Mouse (Mus musculus) brain, embryonic 18.5 days (tissue): Measurements from ENCODE around the gene Knop1.
A peak's percentile ranks its signal among the peaks of the same experiment; 100 is the strongest.

Experiments
- DNase-seq: peaks from one replicate; pipeline ENCODE4 v3.0.0-alpha.2; 2012; ENCODE audit warnings: low read depth, low spot score

Gene Knop1

DNA sequence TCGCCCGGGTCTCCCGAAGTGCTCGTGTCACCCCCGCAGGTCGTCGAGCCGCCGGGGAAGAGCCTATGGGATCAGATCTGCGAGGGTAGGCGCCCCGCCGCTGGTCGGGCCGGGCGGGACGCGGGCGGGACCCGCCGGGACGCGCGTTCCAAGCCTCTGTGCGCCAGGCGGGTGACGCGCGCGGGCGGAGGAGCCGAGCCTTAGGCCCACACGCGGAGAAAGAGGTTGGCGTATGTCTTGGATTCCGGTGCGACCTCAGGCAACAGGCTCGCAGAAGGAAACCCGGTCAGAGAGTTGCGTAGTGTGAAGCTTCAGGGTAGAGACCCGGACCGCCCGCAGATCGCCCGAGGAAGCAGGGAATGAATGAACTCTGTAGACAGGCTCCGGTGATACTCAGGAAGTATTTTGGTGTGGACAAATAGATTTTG, at the start of gene Knop1:
Gene Knop1 (minus strand): TSS at position 378 of the 428 bp plus-strand sequence.
- DNase-seq: no peak

DNA sequence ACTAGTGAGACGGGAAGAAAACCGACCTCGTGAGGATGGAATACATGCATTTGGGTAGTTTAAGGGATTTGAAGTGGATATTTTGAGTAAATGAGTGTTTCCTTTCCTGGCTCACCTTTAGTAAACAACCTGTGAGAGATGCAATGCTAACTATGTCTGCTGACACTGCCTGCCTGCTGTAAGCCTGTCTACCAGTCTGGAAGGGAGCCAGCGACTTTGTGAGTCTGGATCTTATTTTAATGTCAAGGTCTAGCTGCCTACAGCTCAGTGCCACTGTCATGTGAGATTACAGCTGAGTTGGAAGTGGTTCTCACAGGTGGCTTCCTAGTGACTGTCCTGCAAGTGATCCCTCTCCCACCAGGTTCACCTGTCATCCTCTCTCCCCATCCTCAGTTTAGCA, 48.5 kb upstream of the Knop1 start:
- DNase-seq: no peak

- DNase-seq: no peak
Observed at GRCm38 (mm10) chr7:118903879-118904278, 47.8 kb upstream of the Knop1 start.

- DNase-seq: peak; percentile 37
Observed at GRCm38 (mm10) chr7:118902944-118903343, 46.9 kb upstream of the Knop1 start.

DNA sequence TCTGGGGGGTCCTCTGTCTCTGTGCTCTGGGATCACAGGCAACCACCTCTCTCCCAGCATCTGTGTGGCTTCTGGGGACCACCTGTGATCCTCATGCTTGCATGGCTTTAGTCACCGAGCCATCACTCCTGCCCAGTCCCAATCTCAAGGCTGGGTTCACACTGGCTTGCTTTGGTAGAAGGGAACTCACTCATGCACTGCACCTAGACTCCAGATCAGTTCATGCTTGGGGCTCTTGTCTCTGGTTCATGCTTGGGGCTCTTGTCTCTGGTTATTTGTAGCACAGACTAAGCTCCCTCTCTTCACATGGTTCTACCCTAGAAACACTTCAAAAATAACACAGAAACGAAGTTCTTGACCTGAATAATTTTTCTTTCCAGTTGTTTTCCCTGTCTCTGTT, 44.0 kb upstream of the Knop1 start:
- DNase-seq: no peak

GRCm38 (mm10) chr7:118898063-118898462, 42.0 kb upstream of the Knop1 start:
- DNase-seq: no peak

GRCm38 (mm10) chr7:118895469-118896450, 39.7 kb upstream of the Knop1 start:
- DNase-seq: peak; percentile 12

DNA sequence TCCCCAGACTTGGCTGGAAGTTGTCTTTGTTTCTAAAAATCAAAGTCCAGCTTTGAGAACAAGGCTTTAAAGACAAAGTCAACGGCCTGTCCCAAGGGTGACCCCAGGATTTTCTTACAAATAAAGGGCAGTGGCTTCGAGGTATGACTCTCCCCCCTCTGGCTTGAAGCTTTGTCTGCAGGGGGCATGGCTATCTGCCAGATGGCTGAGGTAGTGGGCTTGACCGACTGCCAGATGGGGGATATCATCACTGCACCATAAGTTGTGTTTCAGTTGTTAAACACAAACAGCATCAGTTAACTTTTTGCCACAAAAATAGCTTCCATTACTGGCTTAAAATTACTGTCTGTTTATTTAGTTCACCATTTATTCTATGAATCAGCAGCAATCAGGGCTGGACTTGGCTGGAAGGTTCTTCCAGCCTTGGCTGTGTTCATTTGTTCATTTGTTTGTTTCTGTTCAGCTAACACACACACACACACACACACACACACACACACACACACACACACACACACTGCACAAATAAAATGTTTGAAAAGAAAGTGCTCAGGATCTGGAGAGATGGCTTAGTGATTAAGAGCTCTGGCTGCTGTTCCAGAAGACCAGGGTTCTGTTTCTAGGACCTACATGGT, 33.1 kb upstream of the Knop1 start:
- no peak for DNase-seq

- DNase-seq: no peak
Observed at GRCm38 (mm10) chr7:118887303-118888055, 31.4 kb upstream of the Knop1 start.

DNA sequence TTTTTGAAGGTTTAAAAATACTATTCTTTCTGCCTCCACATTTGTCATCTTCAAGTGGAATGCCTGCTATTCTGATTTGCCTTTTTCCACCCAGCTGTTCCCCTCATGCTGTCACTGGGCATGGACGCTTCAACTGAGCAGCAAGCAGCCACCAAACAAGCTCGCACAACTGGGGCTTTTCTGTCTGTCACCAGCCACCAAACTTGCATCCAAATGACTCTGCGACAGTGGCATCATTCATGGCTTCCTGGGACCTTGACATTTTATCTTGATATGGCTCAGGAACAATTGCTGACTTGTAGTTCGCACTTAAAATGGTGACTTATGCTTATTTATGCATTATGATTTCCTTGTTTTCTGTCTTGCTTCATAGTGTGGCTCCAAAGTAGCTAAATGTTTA, 28.9 kb upstream of the Knop1 start:
- DNase-seq: no peak

DNA sequence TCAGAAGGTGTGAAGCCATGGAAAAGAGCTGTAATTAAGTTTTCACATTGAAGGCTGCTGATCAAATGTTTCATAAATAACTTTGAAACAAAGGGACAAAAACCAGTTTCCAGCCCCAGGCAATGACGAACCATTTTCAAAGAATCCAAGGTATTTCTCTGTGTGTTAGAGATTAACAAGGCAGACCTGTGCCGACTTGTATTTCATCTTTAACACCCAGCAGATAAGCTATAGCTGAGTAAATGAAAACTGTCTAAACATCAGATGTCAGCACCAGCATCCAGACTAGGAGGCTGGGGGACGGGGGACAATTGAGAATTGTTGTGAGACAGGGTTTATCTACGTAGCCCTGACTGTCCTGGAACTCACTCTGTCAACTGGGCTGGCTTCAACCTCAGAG, 27.9 kb upstream of the Knop1 start:
- DNase-seq: no peak

GRCm38 (mm10) chr7:118879466-118880029, 23.5 kb upstream of the Knop1 start:
- no peak for DNase-seq

- no peak for DNase-seq
Observed at GRCm38 (mm10) chr7:118865362-118865761, 9.3 kb upstream of the Knop1 start.

DNA sequence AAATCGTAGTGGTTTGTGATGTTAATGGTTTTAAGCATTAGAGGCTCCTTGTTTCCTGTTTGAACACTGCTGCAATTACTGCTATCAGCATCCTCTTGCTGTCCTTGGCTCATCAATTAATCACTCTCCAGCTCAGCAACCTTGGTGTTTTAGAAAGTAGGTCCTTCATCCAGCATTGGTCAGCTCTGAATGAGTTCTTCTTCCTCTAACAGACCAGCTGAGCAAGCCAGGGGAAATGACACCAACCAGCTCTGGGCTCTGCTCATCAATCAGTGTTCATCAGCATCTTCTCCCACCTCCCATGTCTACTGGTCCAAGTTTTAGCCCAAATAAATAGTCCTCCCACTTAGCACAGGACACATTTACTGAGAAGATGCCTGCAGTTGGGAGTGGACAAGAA, 2.6 kb upstream of the Knop1 start:
- DNase-seq: no peak

DNA sequence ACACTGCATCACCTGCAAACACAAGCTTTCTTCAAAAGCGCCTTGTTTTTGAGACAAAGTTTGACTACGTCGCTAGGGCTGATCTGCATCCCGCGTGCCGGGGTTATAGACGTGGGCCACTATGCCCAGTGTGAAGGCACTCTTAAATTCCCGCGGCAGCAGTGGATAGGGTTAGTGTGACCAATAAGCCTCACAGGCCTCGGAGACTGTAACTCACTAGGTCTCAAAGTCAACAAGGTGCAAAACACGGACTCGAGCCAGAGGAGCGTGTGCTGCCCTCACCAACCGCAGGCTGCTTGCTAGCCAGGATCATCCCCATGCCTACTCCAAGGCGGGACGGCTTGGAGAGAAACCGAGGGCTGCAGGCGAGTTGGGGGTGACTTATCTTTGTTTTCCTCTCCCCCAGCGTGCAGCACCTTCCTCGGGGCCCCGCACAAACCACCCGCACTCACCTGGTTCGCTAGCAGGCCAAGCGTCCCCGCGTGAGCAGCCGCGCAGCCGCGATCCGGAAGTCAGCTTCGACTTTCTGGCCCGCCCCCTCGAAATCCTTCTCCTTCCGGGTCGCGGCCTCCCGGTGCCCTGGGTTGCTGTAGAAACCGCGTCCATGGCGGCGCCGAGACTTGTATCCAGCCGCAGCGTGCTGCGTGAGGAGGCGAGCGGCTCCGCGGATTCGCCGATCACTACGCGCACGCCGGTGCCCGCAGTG, 730 bp downstream of the Knop1 start, which contains the start of gene Iqck:
Gene Iqck (plus strand): TSS at position 582 of the 706 bp plus-strand sequence.
- DNase-seq: peak; percentile 82

- DNase-seq: no peak
Observed at GRCm38 (mm10) chr7:118854606-118855005, 1.4 kb downstream of the Knop1 start.

GRCm38 (mm10) chr7:118852611-118853010, 3.4 kb downstream of the Knop1 start:
- DNase-seq: no peak

GRCm38 (mm10) chr7:118851571-118851970, 4.5 kb downstream of the Knop1 start:
- no peak for DNase-seq

DNA sequence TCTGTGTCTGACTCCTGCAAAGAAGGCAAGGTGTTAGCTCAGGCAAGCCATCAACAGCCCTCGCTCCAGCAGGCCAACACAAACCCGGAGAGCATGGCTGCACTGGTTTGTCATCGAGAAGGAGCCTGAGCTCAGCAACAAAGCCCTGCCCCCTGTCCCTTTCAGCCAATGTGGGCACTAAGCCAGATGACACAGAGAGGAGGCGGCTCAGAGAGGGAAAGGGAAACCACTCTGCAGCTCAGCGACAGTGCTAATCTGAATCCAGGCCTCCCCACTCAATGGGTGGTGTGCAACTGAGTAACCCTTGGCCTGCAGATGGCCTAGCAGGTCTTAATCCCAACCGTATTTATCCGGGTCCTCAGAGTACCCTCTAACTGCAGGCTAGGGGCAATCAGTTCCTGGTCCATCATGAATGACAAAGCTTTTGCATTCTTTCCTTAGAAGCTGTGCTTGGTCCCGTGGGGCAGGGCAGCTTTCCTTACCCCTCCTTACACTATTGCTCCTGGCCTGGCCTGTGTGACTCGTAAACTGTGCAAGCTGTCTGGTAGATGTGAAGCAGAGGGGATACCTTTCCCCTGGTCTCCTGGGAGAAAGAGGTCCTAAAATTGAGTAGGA, 5.3 kb downstream of the Knop1 start:
- no peak for DNase-seq

DNA sequence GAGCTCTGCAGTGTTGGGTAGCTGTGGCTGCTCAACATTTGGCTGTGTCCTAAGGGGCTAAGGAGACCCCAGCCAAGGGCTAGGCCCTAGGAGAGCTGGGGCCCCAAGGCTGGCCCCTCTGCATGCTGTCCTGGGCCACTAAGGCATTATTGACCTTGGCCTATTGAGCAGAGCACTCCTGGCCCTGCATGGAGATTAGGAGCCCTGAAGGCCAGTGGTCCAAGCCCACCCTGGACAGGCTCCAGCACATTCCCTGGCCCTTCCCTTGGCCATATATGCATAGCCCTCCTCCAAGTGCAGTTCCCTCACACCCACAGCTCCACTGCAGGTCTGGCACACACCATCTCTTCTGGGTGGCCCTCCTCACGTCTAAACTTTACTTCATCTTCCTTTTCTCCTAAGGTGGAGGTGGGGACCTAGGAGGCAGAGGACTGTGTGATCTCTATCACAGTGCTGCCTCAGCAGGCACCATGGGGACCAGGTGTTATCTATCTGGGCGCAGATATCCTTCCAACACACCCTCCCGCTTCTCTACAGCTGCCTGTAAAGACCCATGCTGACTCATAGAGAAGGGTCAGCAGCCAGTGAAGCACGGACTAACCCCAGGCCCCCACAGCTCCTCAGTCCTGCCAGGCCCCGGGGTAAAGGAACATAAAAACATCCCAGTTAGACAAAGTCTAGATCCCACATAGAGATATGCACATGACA, 6.4 kb downstream of the Knop1 start:
- no peak for DNase-seq
